Mouse (Mus musculus) neural tube, embryonic 13.5 days (tissue): Measurements from ENCODE around the gene Ccer2. TPM values are rescaled to one million over a fixed set of nuclear protein-coding genes. Genes with fewer than 3 reads are reported as not detected.
A peak's percentile ranks its signal among the peaks of the same experiment; 100 is the strongest.

Source experiments
- ATAC-seq: fragments of 200-750 bp; cut with Nextera tagmentation; 2 replicates; pipeline ENCODE4 v1.8.0; 2017; ENCODE audit warnings: low read depth, mild to moderate bottlenecking, moderate TSS enrichment, moderate library complexity
- H3K27ac ChIP-seq: fragments of 300-500 bp; sonication (generic); replicated peaks from 2 replicates; pipeline ENCODE4 v1.5.1; 2015; ENCODE audit warnings: moderate library complexity, mild to moderate bottlenecking, inconsistent platforms
- H3K27me3 ChIP-seq: fragments of 300-500 bp; sonication (generic); 2 replicates; pipeline ENCODE4 v1.6.1; 2015; ENCODE audit warnings: mild to moderate bottlenecking, inconsistent platforms
- H3K36me3 ChIP-seq: fragments of 300-500 bp; sonication (generic); 2 replicates; pipeline ENCODE4 v1.6.1; 2015; ENCODE audit warnings: mild to moderate bottlenecking, inconsistent platforms
- H3K4me1 ChIP-seq: fragments of 300-500 bp; sonication (generic); replicated peaks from 2 replicates; pipeline ENCODE4 v1.6.1; 2015; ENCODE audit warnings: inconsistent platforms
- H3K4me2 ChIP-seq: fragments of 300-500 bp; sonication (generic); 2 replicates; pipeline ENCODE4 v1.6.1; 2015; ENCODE audit warnings: inconsistent platforms, mild to moderate bottlenecking, moderate library complexity
- H3K4me3 ChIP-seq: fragments of 300-500 bp; sonication (generic); 2 replicates; pipeline ENCODE4 v1.5.1; 2015; ENCODE audit warnings: mild to moderate bottlenecking, inconsistent platforms
- H3K9ac ChIP-seq: fragments of 300-500 bp; sonication (generic); 2 replicates; pipeline ENCODE4 v1.6.1; 2015; ENCODE audit warnings: moderate library complexity, mild to moderate bottlenecking, inconsistent platforms
- H3K9me3 ChIP-seq: fragments of 300-500 bp; sonication (generic); 2 replicates; pipeline ENCODE4 v1.6.1; 2016; ENCODE audit warnings: inconsistent platforms
- WGBS: fragments of 180-500 bp; shearing (Covaris S2); methylation state at CpG from one replicate; pipeline ENCODE4 v1.1.7; 2015; 5-methylcytosine and 5-hydroxymethylcytosine counted together
- polyA plus RNA-seq: library from polyadenylated mRNA; unstranded; fragments of >200 nt; fragmentation: Nextera tagmentation; extraction: Ambion mirVana; gene quantifications from 2 replicates; pipeline ENCODE4 v1.2.1, GENCODE M21; 2015

Gene Ccer2
- polyA plus RNA-seq, 1 experiment from 2014 or later = 8.7 TPM

DNA sequence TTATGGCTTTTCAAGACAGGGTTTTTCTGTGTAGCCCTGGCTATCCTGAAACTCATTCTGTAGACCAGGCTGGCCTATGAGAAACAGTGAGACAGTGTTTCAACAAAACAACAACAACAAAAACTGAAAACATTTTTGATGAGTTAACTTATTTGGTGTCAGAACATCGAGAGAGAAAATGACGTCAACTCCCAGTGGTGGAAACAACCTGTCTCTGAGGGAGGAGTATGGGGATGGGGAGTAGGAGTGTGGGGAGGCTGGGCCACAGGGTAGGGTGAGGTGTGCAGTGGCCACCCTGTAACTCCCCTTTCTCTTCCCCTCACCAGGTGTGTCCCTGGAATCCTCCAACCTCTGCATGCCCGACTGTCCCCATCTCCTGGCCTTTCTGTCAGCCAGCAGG, 38.5 kb downstream of the Ccer2 start:
- Histone ChIP-seq H3K4me1 (peaks cover 9% of the 10 kb centered on the region), H3K9me3 (no peaks in the 10 kb centered on the region), H3K36me3 (no peaks in the 10 kb centered on the region), H3K4me3 (no peak overlapping the region), H3K9ac (no peak overlapping the region), H3K27me3 (no peaks in the 10 kb centered on the region), H3K27ac (no peak overlapping the region), H3K4me2 (no peak overlapping the region)
- no peak for ATAC-seq
- 79% methylated on average over 3 of the region's 3 CpGs for WGBS

GRCm38 (mm10) chr7:28795832-28796231, 39.9 kb downstream of the Ccer2 start:
- 83% methylated on average over 15 of the region's 15 CpGs for WGBS
- Histone ChIP-seq H3K4me2 (peak overlapping the region; percentile 46), H3K9ac (no peak overlapping the region), H3K36me3 (no peaks in the 10 kb centered on the region), H3K4me1 (peaks cover 9% of the 10 kb centered on the region), H3K27ac (no peak overlapping the region), H3K27me3 (no peaks in the 10 kb centered on the region), H3K9me3 (no peaks in the 10 kb centered on the region), H3K4me3 (no peak overlapping the region)
- no peak; the same call in none of the 2 replicates for ATAC-seq

DNA sequence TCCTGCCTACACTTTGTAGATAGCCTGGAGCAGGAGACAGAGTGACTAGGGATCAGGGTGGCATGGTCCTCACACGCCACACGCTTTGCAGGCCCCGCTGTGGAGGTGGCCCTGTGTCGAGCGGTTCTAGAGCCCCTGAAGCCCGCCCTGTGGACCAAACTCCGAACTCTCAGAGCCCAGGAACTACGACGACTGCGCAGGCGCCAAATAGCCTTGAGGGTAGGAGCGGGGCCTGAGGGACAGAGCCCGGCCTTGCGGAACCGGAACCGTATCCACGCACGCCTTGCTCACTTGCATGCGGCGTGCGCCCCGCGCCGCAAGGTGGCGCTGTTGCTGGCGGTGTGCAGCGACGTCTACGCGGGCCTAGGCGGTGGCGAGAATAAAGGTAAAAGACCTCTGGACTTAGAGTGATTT, 40.6 kb downstream of the Ccer2 start:
- H3K36me3 ChIP-seq = no peaks in the 10 kb centered on the region
- no peaks in the 10 kb centered on the region for H3K27me3 ChIP-seq
- H3K4me2 ChIP-seq = peak overlapping the region; percentile 46
- no peaks in the 10 kb centered on the region for H3K9me3 ChIP-seq
- peak; percentile 67 for ATAC-seq
- H3K4me3 ChIP-seq = peak overlapping the region; percentile 16
- peak overlapping the region; percentile 2; the same call in 1 of the 2 replicates for H3K9ac ChIP-seq
- no peak overlapping the region for H3K27ac ChIP-seq
- peaks cover 9% of the 10 kb centered on the region for H3K4me1 ChIP-seq
- 18% methylated on average over 32 of the region's 32 CpGs for WGBS

GRCm38 (mm10) chr7:28799994-28800393, 44.0 kb downstream of the Ccer2 start:
- Histone ChIP-seq H3K27ac (no peak overlapping the region), H3K9me3 (no peaks in the 10 kb centered on the region), H3K4me3 (no peak overlapping the region), H3K36me3 (no peaks in the 10 kb centered on the region), H3K4me2 (no peak overlapping the region), H3K4me1 (peaks cover 28% of the 10 kb centered on the region), H3K9ac (no peak overlapping the region), H3K27me3 (no peaks in the 10 kb centered on the region)
- 94% methylated on average over 9 of the region's 9 CpGs for WGBS
- no peak for ATAC-seq

GRCm38 (mm10) chr7:28801451-28801850, 45.5 kb downstream of the Ccer2 start:
- Histone ChIP-seq H3K4me1 (peaks cover 25% of the 10 kb centered on the region), H3K9ac (no peak overlapping the region), H3K4me2 (no peak overlapping the region), H3K9me3 (no peaks in the 10 kb centered on the region), H3K36me3 (no peaks in the 10 kb centered on the region), H3K27me3 (no peaks in the 10 kb centered on the region), H3K4me3 (no peak overlapping the region), H3K27ac (peak overlapping the region; percentile 78; the same call in 1 of the 2 replicates)
- no peak for ATAC-seq
- 72% methylated on average over 3 of the region's 3 CpGs for WGBS

DNA sequence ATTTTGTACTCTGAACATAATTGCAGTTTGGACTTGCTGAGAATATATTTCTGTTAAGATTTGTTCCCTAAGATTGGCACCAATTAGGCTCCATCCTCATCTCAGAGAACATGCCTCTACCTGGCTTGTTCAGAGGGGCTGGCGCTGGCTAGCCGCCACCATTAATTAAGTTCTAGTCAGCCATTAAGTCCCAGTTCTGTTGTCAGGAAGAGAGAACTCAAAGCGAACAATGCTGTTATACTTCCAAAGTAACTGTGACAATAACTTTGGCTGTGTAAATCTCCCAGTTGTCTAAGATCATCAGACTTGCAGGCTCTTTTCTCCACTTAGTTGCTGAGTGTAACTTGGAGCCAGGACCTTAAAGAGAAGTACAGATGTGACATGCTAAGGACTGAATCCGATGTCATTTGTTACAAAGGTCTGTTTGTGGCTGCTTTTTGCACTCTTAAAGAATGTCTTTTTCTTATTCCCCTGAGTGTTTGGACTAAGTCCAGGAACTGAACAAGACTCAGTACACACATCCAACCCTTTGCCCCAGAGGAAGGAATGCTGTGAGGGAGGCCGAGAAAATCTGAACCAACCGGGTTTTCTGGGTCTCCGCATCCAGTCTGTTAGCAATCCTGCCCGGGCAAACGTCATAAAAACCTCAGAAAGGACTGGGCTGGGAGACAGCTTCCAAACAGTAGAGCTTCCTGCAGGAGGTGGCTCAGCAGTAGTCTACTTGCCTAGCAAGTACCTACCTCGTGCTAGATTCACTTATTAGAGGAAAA, 46.1 kb downstream of the Ccer2 start:
- peak; percentile 32; the same call in 1 of the 2 replicates for ATAC-seq
- H3K27ac ChIP-seq = peak overlapping the region; percentile 78

GRCm38 (mm10) chr7:28802846-28803588, 47.0 kb downstream of the Ccer2 start:
- Histone ChIP-seq H3K4me1 (peaks cover 25% of the 10 kb centered on the region), H3K9me3 (no peaks in the 10 kb centered on the region), H3K9ac (peak overlapping the region; percentile 31; the same call in 1 of the 2 replicates), H3K36me3 (no peaks in the 10 kb centered on the region), H3K27ac (peak overlapping the region; percentile 78), H3K27me3 (no peaks in the 10 kb centered on the region), H3K4me3 (no peak overlapping the region), H3K4me2 (no peak overlapping the region)
- ATAC-seq = peak; percentile 32; the same call in 1 of the 2 replicates
- 10% methylated on average over 10 of the region's 10 CpGs for WGBS

More for the DNA sequence above, 46.1 kb downstream of the Ccer2 start:
- H3K4me1 ChIP-seq = peaks cover 19% of the 10 kb centered on the region
- no peaks in the 10 kb centered on the region for H3K36me3 ChIP-seq
- H3K9ac ChIP-seq = no peak overlapping the region
- no peaks in the 10 kb centered on the region for H3K27me3 ChIP-seq
- 20% methylated on average over 10 of the region's 10 CpGs for WGBS
- H3K4me3 ChIP-seq = no peak overlapping the region
- H3K4me2 ChIP-seq = no peak overlapping the region
- no peaks in the 10 kb centered on the region for H3K9me3 ChIP-seq

- H3K4me1 ChIP-seq = peaks cover 29% of the 10 kb centered on the region
- H3K36me3 ChIP-seq = no peaks in the 10 kb centered on the region
Measured at GRCm38 (mm10) chr7:28803756-28804155, 47.8 kb downstream of the Ccer2 start.

GRCm38 (mm10) chr7:28806869-28807268, 50.9 kb downstream of the Ccer2 start:
- Histone ChIP-seq H3K9me3 (no peaks in the 10 kb centered on the region), H3K4me3 (no peak overlapping the region), H3K4me1 (peaks cover 31% of the 10 kb centered on the region), H3K27me3 (no peaks in the 10 kb centered on the region), H3K27ac (no peak overlapping the region), H3K9ac (no peak overlapping the region), H3K36me3 (no peaks in the 10 kb centered on the region), H3K4me2 (no peak overlapping the region)
- 63% methylated on average over 4 of the region's 4 CpGs for WGBS
- ATAC-seq = no peak

More at GRCm38 (mm10) chr7:28803756-28804155, 47.8 kb downstream of the Ccer2 start:
- H3K9ac ChIP-seq = 0 out of 2 replicates have a peak overlapping the region, but pooled peaks have one; percentile 31
- H3K27me3 ChIP-seq = no peaks in the 10 kb centered on the region
- ATAC-seq = no peak
- H3K4me3 ChIP-seq = no peak overlapping the region
- H3K9me3 ChIP-seq = no peaks in the 10 kb centered on the region
- 44% methylated on average over 4 of the region's 4 CpGs for WGBS
- H3K27ac ChIP-seq = peak overlapping the region; percentile 78
- H3K4me2 ChIP-seq = no peak overlapping the region

GRCm38 (mm10) chr7:28807641-28808220, 51.8 kb downstream of the Ccer2 start:
- Histone ChIP-seq H3K27ac (peak overlapping the region; percentile 100), H3K9ac (peak overlapping the region; percentile 91), H3K4me2 (peak overlapping the region; percentile 97), H3K4me1 (peaks cover 31% of the 10 kb centered on the region), H3K4me3 (peak overlapping the region; percentile 73), H3K9me3 (no peaks in the 10 kb centered on the region), H3K36me3 (peaks cover 7% of the 10 kb centered on the region; the same call in 1 of the 2 replicates), H3K27me3 (no peaks in the 10 kb centered on the region)
- 46% methylated on average over 6 of the region's 8 CpGs for WGBS
- no peak for ATAC-seq

GRCm38 (mm10) chr7:28808221-28808941, 52.4 kb downstream of the Ccer2 start, which contains the start of gene Hnrnpl:
Hnrnpl (plus strand) TSS chr7:28808541.
- H3K4me2 ChIP-seq = peak within 1 kb of the TSS; percentile 97
- H3K27ac ChIP-seq = peak within 1 kb of the TSS; percentile 100
- no peak for ATAC-seq
- 4% methylated on average over 35 of the region's 35 CpGs for WGBS
- peak within 1 kb of the TSS; percentile 73 for H3K4me3 ChIP-seq
- H3K9ac ChIP-seq = peak within 1 kb of the TSS; percentile 91
- no peaks in the 10 kb centered on the region for H3K27me3 ChIP-seq
- no peaks in the 10 kb centered on the region for H3K9me3 ChIP-seq
- peaks cover 31% of the 10 kb centered on the region for H3K4me1 ChIP-seq
- H3K36me3 ChIP-seq = peaks cover 13% of the 10 kb centered on the region
